Mouse (Mus musculus) bone marrow, adult 2 months (tissue): ENCODE measurements around the gene Srxn1.

Experiments
- CTCF ChIP-seq: fragments of 200-500 bp; IDR thresholded peaks from 2 replicates; pipeline ENCODE4 v1.5.1; 2011; ENCODE audit warnings: low read length, control low read depth; ENCODE audit not compliant: control insufficient read depth, insufficient read depth
- POLR2A ChIP-seq: fragments of 200-500 bp; IDR thresholded peaks from 2 replicates; pipeline ENCODE4 v1.6.1; 2011; ENCODE audit warnings: low read depth, mild to moderate bottlenecking, control low read depth, low read length, borderline replicate concordance; ENCODE audit not compliant: control insufficient read depth

- TF ChIP-seq POLR2A (no peak), CTCF (no peak)
Observed at GRCm38 (mm10) chr2:152109386-152109785, 4.1 kb downstream of the Srxn1 start.
